In genomic region chr4:132776764-132777163, GRCm38 (mm10) we compare ENCODE assay signal across 9 mouse cellular contexts. TPM values are rescaled to one million over a fixed set of nuclear protein-coding genes. Genes with fewer than 3 reads are reported as not detected.
DNase-seq lines count a peak whose midpoint lies in the region; ATAC-seq and TF ChIP-seq lines count a peak whose summit lies in the region.
"Had no signal": no experiment of that assay in that cellular context is flagged by ENCODE, and none has a peak within 500 bp of the region (broad histone marks: within the 10 kb centered on the region; RNA-seq: fewer than 3 reads in every experiment).

No protein-coding gene starts in this region.

- no peaks in the 10 kb centered on the region for H3K79me2 ChIP-seq in MEL (ENCODE audit: control insufficient read depth, insufficient read depth, low read length, poor library complexity)
- H3K79me2 ChIP-seq in heart, adult 2 months (replicated peaks; ENCODE audit: control insufficient read depth, insufficient read depth, low read length): no peaks in the 10 kb centered on the region

- WGBS in cerebellum, adult 2 months: 85% methylated on average over 5 of the region's 5 CpGs
- WGBS in heart, adult 2 months: 80% methylated on average over 5 of the region's 5 CpGs
- WGBS in midbrain, postnatal 0 days: 87% methylated on average over 5 of the region's 5 CpGs
- WGBS in stomach, embryonic 16.5 days: 70% methylated on average over 5 of the region's 5 CpGs

- no peak overlapping the region for H3K9ac ChIP-seq in MEL (ENCODE audit: control insufficient read depth, low read depth, low read length, poor library complexity, severe bottlenecking)
- no peak overlapping the region for H3K9ac ChIP-seq in heart, adult 2 months (ENCODE audit: low read depth, low read length)
- no peak overlapping the region for H3K9ac ChIP-seq in midbrain, postnatal 0 days (replicated peaks; ENCODE audit: low read length, poor library complexity, severe bottlenecking)
- H3K9ac ChIP-seq in stomach, embryonic 16.5 days (ENCODE audit: low read length): no peak overlapping the region
- H3K9ac ChIP-seq: limb, embryonic 13.5 days had no signal

- peak; percentile 55; the same call in 1 of the 2 replicates for TF ChIP-seq CTCF in cerebellum, adult 2 months (IDR thresholded peaks at IDR 0.05; ENCODE audit: borderline replicate concordance, insufficient read depth, low read depth, low read length)
- peak; percentile 56 to 82 (median 70) for TF ChIP-seq CTCF in MEL (IDR thresholded peaks at IDR 0.05 in 2 of 3, conservative IDR thresholded peaks at IDR 0.05 in 1 of 3; ENCODE audit: control insufficient read depth in 1 of 3, insufficient read depth in 1 of 3, low read depth in 2 of 3, low read length in 3 of 3, poor library complexity in 1 of 3, severe bottlenecking in 1 of 3)
- TF ChIP-seq CTCF in heart, adult 2 months (IDR thresholded peaks at IDR 0.05): peak; percentile 70
- peak; percentile 72 for TF ChIP-seq CTCF in midbrain, postnatal 0 days (IDR thresholded peaks at IDR 0.05)

- no peak for ATAC-seq in midbrain, postnatal 0 days (ENCODE audit: low FRiP score)
- ATAC-seq in stomach, embryonic 16.5 days (ENCODE audit: insufficient read depth, low FRiP score): 0 out of 2 replicates have a peak, but pooled peaks have one; percentile 37

- TF ChIP-seq RAD21 in MEL (IDR thresholded peaks at IDR 0.05; ENCODE audit: low read depth, low read length): peak; percentile 77

- no peak for TF ChIP-seq POLR2A in cerebellum, adult 2 months (IDR thresholded peaks at IDR 0.05; ENCODE audit: borderline replicate concordance, insufficient read depth, low read length)
- TF ChIP-seq POLR2A in MEL (IDR thresholded peaks at IDR 0.05; ENCODE audit: control insufficient read depth in 1 of 2, insufficient read depth in 1 of 2, low read depth in 1 of 2, low read length in 2 of 2, poor library complexity in 1 of 2): no peak
- no peak for TF ChIP-seq POLR2A in heart, adult 2 months (IDR thresholded peaks at IDR 0.05; ENCODE audit: insufficient read depth, low read depth, low read length)

- no peaks in the 10 kb centered on the region for H3K9me3 ChIP-seq in MEL (replicated peaks; ENCODE audit: insufficient read depth, low read length)
- H3K9me3 ChIP-seq in midbrain, postnatal 0 days (ENCODE audit: low read length): no peaks in the 10 kb centered on the region
- H3K9me3 ChIP-seq in stomach, embryonic 16.5 days (replicated peaks; ENCODE audit: control insufficient read depth, low read length): no peaks in the 10 kb centered on the region
- H3K9me3 ChIP-seq: limb, embryonic 13.5 days had no signal

- intact Hi-C loops in heart, adult 2 months (cut with DNase I): loop anchor here (1.0 to 2.0 kb wide), 2 partner anchors 48 to 154 kb away; no protein-coding TSS in a partner anchor

- H3K27me3 ChIP-seq in cerebellum, adult 2 months (ENCODE audit: control insufficient read depth, insufficient read depth, low read length): no peaks in the 10 kb centered on the region
- H3K27me3 ChIP-seq in MEL (ENCODE audit: control insufficient read depth in 1 of 2, insufficient read depth in 2 of 2, low read length in 2 of 2): no peaks in the 10 kb centered on the region
- no peaks in the 10 kb centered on the region for H3K27me3 ChIP-seq in heart, adult 2 months (ENCODE audit: control insufficient read depth, insufficient read depth, low read length)
- H3K27me3 ChIP-seq in midbrain, postnatal 0 days (ENCODE audit: insufficient read depth, low read length): no peaks in the 10 kb centered on the region
- H3K27me3 ChIP-seq in stomach, embryonic 16.5 days (ENCODE audit: control insufficient read depth, insufficient read depth, low read length): no peaks in the 10 kb centered on the region
- H3K27me3 ChIP-seq: limb, embryonic 13.5 days had no signal

- peak; percentile 27 to 50 for DNase-seq in cerebellum, adult 2 months
- no peak for DNase-seq in cerebellum, adult 11-12 months
- peak; percentile 72 for DNase-seq in MEL (ENCODE audit: low read depth, low spot score)
- DNase-seq in cerebellum, postnatal 4 days (ENCODE audit: low spot score in 2 of 2): peak; percentile 43 to 65
- peak; percentile 70 to 81 for DNase-seq in heart, adult 2 months
- DNase-seq in left cerebral cortex, adult 11 months (ENCODE audit: low spot score): peak; percentile 47
- DNase-seq in midbrain, postnatal 0 days (ENCODE audit: low spot score): peak; percentile 71

- no peak for TF ChIP-seq EP300 in MEL (IDR thresholded peaks at IDR 0.05; ENCODE audit: low read depth in 1 of 2, low read length in 2 of 2)
- TF ChIP-seq EP300 in heart, adult 2 months (IDR thresholded peaks at IDR 0.05; ENCODE audit: insufficient read depth, low read depth, low read length): 0 out of 2 replicates have a peak, but pooled peaks have one; percentile 50

- H3K36me3 ChIP-seq in MEL (ENCODE audit: control insufficient read depth in 1 of 2, insufficient read depth in 2 of 2, low read length in 2 of 2): peaks cover 6 to 30% of the 10 kb centered on the region in 2 experiments
- H3K36me3 ChIP-seq in heart, adult 2 months (ENCODE audit: control insufficient read depth, insufficient read depth, low read length): no peaks in the 10 kb centered on the region
- peaks cover 40% of the 10 kb centered on the region for H3K36me3 ChIP-seq in midbrain, postnatal 0 days (ENCODE audit: insufficient read depth, low read length)
- H3K36me3 ChIP-seq in stomach, embryonic 16.5 days (ENCODE audit: control insufficient read depth, insufficient read depth, low read length): peaks cover 48% of the 10 kb centered on the region

- H3K4me1 ChIP-seq in cerebellum, adult 2 months (ENCODE audit: control insufficient read depth, insufficient read depth, low read length): no peaks in the 10 kb centered on the region
- peaks cover 2 to 3% of the 10 kb centered on the region in 2 experiments; a peak in 2 of 4 replicates for H3K4me1 ChIP-seq in MEL (ENCODE audit: control insufficient read depth in 1 of 2, insufficient read depth in 2 of 2, low read length in 2 of 2)
- H3K4me1 ChIP-seq in heart, adult 2 months (ENCODE audit: control insufficient read depth, insufficient read depth, low read length): no peaks in the 10 kb centered on the region
- no peaks in the 10 kb centered on the region for H3K4me1 ChIP-seq in midbrain, postnatal 0 days (ENCODE audit: insufficient read depth, low read length)
- H3K4me1 ChIP-seq in stomach, embryonic 16.5 days (ENCODE audit: control insufficient read depth, insufficient read depth, low read length): no peaks in the 10 kb centered on the region
- H3K4me1 ChIP-seq: limb, embryonic 13.5 days had no signal

- H3K27ac ChIP-seq in cerebellum, adult 2 months (ENCODE audit: insufficient read depth, low read length): no peak overlapping the region
- no peak overlapping the region for H3K27ac ChIP-seq in MEL (ENCODE audit: control insufficient read depth, low read depth, low read length)
- H3K27ac ChIP-seq in heart, adult 2 months: no peak overlapping the region
- no peak overlapping the region for H3K27ac ChIP-seq in midbrain, postnatal 0 days (ENCODE audit: low read depth, low read length)
- no peak overlapping the region for H3K27ac ChIP-seq in stomach, embryonic 16.5 days (ENCODE audit: low read length)
- H3K27ac ChIP-seq: limb, embryonic 13.5 days had no signal

- no peak overlapping the region for H3K4me3 ChIP-seq in cerebellum, adult 2 months (replicated peaks; ENCODE audit: insufficient read depth, low read depth, low read length)
- no peak overlapping the region for H3K4me3 ChIP-seq in MEL (ENCODE audit: control insufficient read depth in 1 of 2, insufficient read depth in 1 of 2, low read depth in 2 of 2, low read length in 2 of 2)
- no peak overlapping the region for H3K4me3 ChIP-seq in heart, adult 2 months
- H3K4me3 ChIP-seq in midbrain, postnatal 0 days (ENCODE audit: low read depth, low read length): no peak overlapping the region
- no peak overlapping the region for H3K4me3 ChIP-seq in stomach, embryonic 16.5 days (replicated peaks; ENCODE audit: low read length)
- H3K4me3 ChIP-seq: limb, embryonic 13.5 days had no signal

- H3K4me2 ChIP-seq in midbrain, postnatal 0 days (ENCODE audit: low read depth, low read length, poor library complexity, severe bottlenecking): no peak overlapping the region
- H3K4me2 ChIP-seq in stomach, embryonic 16.5 days (ENCODE audit: low read depth, low read length): no peak overlapping the region
- H3K4me2 ChIP-seq: limb, embryonic 13.5 days had no signal

RNA-seq across cellular contexts. Expression of gene Rpa2, which starts 8.6 kb away (rescaled TPM):
- 20.0 and 21.3 TPM in 2 replicates for polyA plus RNA-seq in cerebellum, adult 2 months (2012; rRNA removed)
- 102 and 119 TPM in 2 replicates for total RNA-seq in MEL (2012; rRNA removed)
- 100 to 1,000 TPM in 1 of 2 experiments, not detected in 1; 103 TPM for polyA plus RNA-seq in MEL (2012; ENCODE audit: insufficient read depth in 1 of 2, insufficient read length in 2 of 2, low read depth in 1 of 2, low replicate concordance in 2 of 2, missing spikeins in 1 of 2)
- 10 to 100 TPM; 10.5 to 12.4 TPM for total RNA-seq in heart, adult 2 months (2021)
- 9.9 and 14.9 TPM in 2 replicates for polyA plus RNA-seq in heart, adult 2 months (2012; rRNA removed)
- 17.1 and 18.9 TPM in 2 replicates for total RNA-seq in midbrain, postnatal 0 days (2014; rRNA removed)
- polyA plus RNA-seq in midbrain, postnatal 0 days (2015; fragmentation: Nextera tagmentation; extraction: Ambion mirVana): 28.4 and 29.8 TPM in 2 replicates
- polyA plus RNA-seq in stomach, embryonic 16.5 days (2015; fragmentation: Nextera tagmentation; extraction: Ambion mirVana): 67.0 and 75.3 TPM in 2 replicates

RNA-seq across cellular contexts. Expression of gene Themis2, which starts 19.4 kb away (rescaled TPM):
- polyA plus RNA-seq in cerebellum, adult 2 months (2012; rRNA removed): 0.41 and 0.44 TPM in 2 replicates
- 1.0 and 1.1 TPM in 2 replicates for total RNA-seq in MEL (2012; rRNA removed)
- polyA plus RNA-seq in MEL (2012; ENCODE audit: insufficient read depth in 1 of 2, insufficient read length in 2 of 2, low read depth in 1 of 2, low replicate concordance in 2 of 2, missing spikeins in 1 of 2): 1 to 10 TPM in 1 of 2 experiments, not detected in 1; 2.6 TPM
- total RNA-seq in heart, adult 2 months (2021): 1 to 10 TPM; 1.7 to 2.1 TPM
- polyA plus RNA-seq in heart, adult 2 months (2012; rRNA removed): 2.4 and 4.5 TPM in 2 replicates
- 0.28 and 0.49 TPM in 2 replicates for total RNA-seq in midbrain, postnatal 0 days (2014; rRNA removed)
- 0.49 and 0.75 TPM in 2 replicates for polyA plus RNA-seq in midbrain, postnatal 0 days (2015; fragmentation: Nextera tagmentation; extraction: Ambion mirVana)
- polyA plus RNA-seq in stomach, embryonic 16.5 days (2015; fragmentation: Nextera tagmentation; extraction: Ambion mirVana): 1.4 and 1.8 TPM in 2 replicates

RNA-seq across cellular contexts. Expression of gene Smpdl3b, which starts 19.7 kb away (rescaled TPM):
- 1.6 and 1.9 TPM in 2 replicates for polyA plus RNA-seq in cerebellum, adult 2 months (2012; rRNA removed)
- total RNA-seq in MEL (2012; rRNA removed): 0.20 and 0.69 TPM in 2 replicates
- polyA plus RNA-seq in MEL (2012; ENCODE audit: insufficient read depth in 1 of 2, insufficient read length in 2 of 2, low read depth in 1 of 2, low replicate concordance in 2 of 2, missing spikeins in 1 of 2): under 1 TPM in 1 of 2 experiments, not detected in 1; 0.28 TPM
- total RNA-seq in heart, adult 2 months (2021): under 1 TPM; 0.82 to 0.86 TPM
- polyA plus RNA-seq in heart, adult 2 months (2012; rRNA removed): 1.3 TPM in 2 replicates
- 0.47 and 1.3 TPM in 2 replicates for total RNA-seq in midbrain, postnatal 0 days (2014; rRNA removed)
- polyA plus RNA-seq in midbrain, postnatal 0 days (2015; fragmentation: Nextera tagmentation; extraction: Ambion mirVana): 1.1 and 1.2 TPM in 2 replicates
- polyA plus RNA-seq in stomach, embryonic 16.5 days (2015; fragmentation: Nextera tagmentation; extraction: Ambion mirVana): 5.3 and 6.3 TPM in 2 replicates

RNA-seq across cellular contexts. Expression of gene Xkr8, which starts 44.4 kb away (rescaled TPM):
- polyA plus RNA-seq in cerebellum, adult 2 months (2012; rRNA removed): 7.4 and 7.6 TPM in 2 replicates
- 2.4 and 2.8 TPM in 2 replicates for total RNA-seq in MEL (2012; rRNA removed)
- polyA plus RNA-seq in MEL (2012; ENCODE audit: insufficient read depth in 1 of 2, insufficient read length in 2 of 2, low read depth in 1 of 2, low replicate concordance in 2 of 2, missing spikeins in 1 of 2): 1 to 10 TPM in 1 of 2 experiments, not detected in 1; 3.9 TPM
- total RNA-seq in heart, adult 2 months (2021): 1 to 10 TPM; 1.2 to 2.9 TPM
- polyA plus RNA-seq in heart, adult 2 months (2012; rRNA removed): 1.6 and 3.3 TPM in 2 replicates
- total RNA-seq in midbrain, postnatal 0 days (2014; rRNA removed): 6.2 and 7.1 TPM in 2 replicates
- 6.4 and 6.9 TPM in 2 replicates for polyA plus RNA-seq in midbrain, postnatal 0 days (2015; fragmentation: Nextera tagmentation; extraction: Ambion mirVana)
- 4.9 and 6.0 TPM in 2 replicates for polyA plus RNA-seq in stomach, embryonic 16.5 days (2015; fragmentation: Nextera tagmentation; extraction: Ambion mirVana)
